Mouse (Mus musculus) layer of hippocampus, adult 2 months (tissue): ENCODE results near the gene Qprt. TPM values are rescaled to one million over a fixed set of nuclear protein-coding genes. Genes with fewer than 3 reads are reported as not detected.

Experiments
- DNase-seq, 2 experiments: peaks; one replicate each; pipeline ENCODE4 v3.0.0; 2022; ENCODE audit warnings: low spot score in 2 of 2
- H3K27ac ChIP-seq: fragments of 200-600 bp; 2 replicates; pipeline ENCODE4 v1.8.1; 2022
- H3K4me3 ChIP-seq: fragments of 200-600 bp; 2 replicates; pipeline ENCODE4 v1.8.1; 2022; ENCODE audit warnings: mild to moderate bottlenecking
- CTCF ChIP-seq: fragments of 200-600 bp; conservative IDR thresholded peaks from 2 replicates; pipeline ENCODE4 v1.8.1; 2022; ENCODE audit warnings: antibody characterized with exemption, mild to moderate bottlenecking, moderate library complexity
- total RNA-seq, 2 experiments: library from RNA; stranded (reverse); gene quantifications; 2 replicates each; pipeline ENCODE4 v1.2.3; 2021

Gene Qprt
- total RNA-seq, 2 experiments from 2014 or later: not detected

- DNase-seq: no peak
- Histone ChIP-seq H3K27ac (no peak overlapping the region), H3K4me3 (no peak overlapping the region)
- no peak for TF ChIP-seq CTCF
Measured at GRCm38 (mm10) chr7:127084794-127085193, 37.2 kb downstream of the Qprt start.

GRCm38 (mm10) chr7:127083689-127084088, 38.3 kb downstream of the Qprt start:
- Histone ChIP-seq H3K4me3 (no peak overlapping the region), H3K27ac (no peak overlapping the region)
- TF ChIP-seq CTCF: no peak
- no peak for DNase-seq

- Histone ChIP-seq H3K4me3 (no peak overlapping the region), H3K27ac (no peak overlapping the region)
- no peak for TF ChIP-seq CTCF
- DNase-seq: no peak
Measured at GRCm38 (mm10) chr7:127082995-127083394, 39.0 kb downstream of the Qprt start.

GRCm38 (mm10) chr7:127082271-127082670, 39.8 kb downstream of the Qprt start:
- DNase-seq: no peak
- Histone ChIP-seq H3K4me3 (no peak overlapping the region), H3K27ac (peak overlapping the region; percentile 18; the same call in 1 of the 2 replicates)
- no peak for TF ChIP-seq CTCF

- H3K4me3 ChIP-seq: no peak overlapping the region
- TF ChIP-seq CTCF: no peak
- no peak overlapping the region for H3K27ac ChIP-seq
- no peak for DNase-seq
Measured at GRCm38 (mm10) chr7:127080045-127080444, 42.0 kb downstream of the Qprt start.

GRCm38 (mm10) chr7:127077692-127078091, 44.3 kb downstream of the Qprt start:
- no peak overlapping the region for H3K4me3 ChIP-seq
- no peak for DNase-seq
- H3K27ac ChIP-seq: no peak overlapping the region
- TF ChIP-seq CTCF: peak; percentile 27

- no peak for TF ChIP-seq CTCF
- Histone ChIP-seq H3K4me3 (no peak overlapping the region), H3K27ac (no peak overlapping the region)
- no peak for DNase-seq
Measured at GRCm38 (mm10) chr7:127076188-127076587, 45.8 kb downstream of the Qprt start.

GRCm38 (mm10) chr7:127073221-127073620, 48.8 kb downstream of the Qprt start:
- no peak overlapping the region for H3K27ac ChIP-seq
- no peak overlapping the region for H3K4me3 ChIP-seq
- no peak for TF ChIP-seq CTCF
- DNase-seq: no peak

GRCm38 (mm10) chr7:127070871-127071413, 51.1 kb downstream of the Qprt start:
- DNase-seq: no peak
- Histone ChIP-seq H3K27ac (no peak overlapping the region), H3K4me3 (no peak overlapping the region)
- no peak for TF ChIP-seq CTCF

GRCm38 (mm10) chr7:127066317-127066716, 55.7 kb downstream of the Qprt start:
- no peak for TF ChIP-seq CTCF
- no peak overlapping the region for H3K4me3 ChIP-seq

GRCm38 (mm10) chr7:127065538-127065937, 56.5 kb downstream of the Qprt start:
- DNase-seq: no peak
- no peak overlapping the region for H3K27ac ChIP-seq
- TF ChIP-seq CTCF: no peak
- H3K4me3 ChIP-seq: no peak overlapping the region

More at GRCm38 (mm10) chr7:127066317-127066716, 55.7 kb downstream of the Qprt start:
- DNase-seq: no peak
- H3K27ac ChIP-seq: no peak overlapping the region

Other genes starting within 250 kb of the Qprt start
- 100 to 1,000 TPM; 154 to 163 TPM for gene Taok2, start 237.5 kb downstream of the Qprt start, total RNA-seq
- 10 to 100 TPM; 21.4 to 23.3 TPM for gene Tmem219, start 199.3 kb downstream of the Qprt start, total RNA-seq
- gene Kctd13, start 193.3 kb downstream of the Qprt start, total RNA-seq: 100 to 1,000 TPM; 164 to 166 TPM
- 10 to 100 TPM; 31.7 to 36.1 TPM for gene Asphd1, start 172.6 kb downstream of the Qprt start, total RNA-seq
- 100 to 1,000 TPM; 439 to 458 TPM for gene Sez6l2, start 171.7 kb downstream of the Qprt start, total RNA-seq
- 100 to 1,000 TPM; 155 to 167 TPM for gene Cdipt, start 146.3 kb downstream of the Qprt start, total RNA-seq
- not detected for gene Cdiptos, start 146.1 kb downstream of the Qprt start, total RNA-seq
- gene Mvp, start 107.6 kb downstream of the Qprt start, total RNA-seq: 10 to 100 TPM in 1 of 2 experiments, 1 to 10 TPM in 1; 8.0 to 10.1 TPM
- gene Pagr1b, start 105.7 kb downstream of the Qprt start, total RNA-seq: under 1 TPM in 1 of 2 experiments, not detected in 1; 0.90 TPM
- gene Pagr1a, start 104.9 kb downstream of the Qprt start, total RNA-seq: 10 to 100 TPM; 17.4 to 43.4 TPM
- gene Gm42742, start 101.1 kb downstream of the Qprt start, total RNA-seq: 10 to 100 TPM; 53.6 to 62.4 TPM
- gene Prrt2, start 101.0 kb downstream of the Qprt start, total RNA-seq: 100 to 1,000 TPM; 243 to 275 TPM
- gene Maz, start 95.2 kb downstream of the Qprt start, total RNA-seq: 100 to 1,000 TPM; 242 to 258 TPM
- 1 to 10 TPM; 4.1 to 9.9 TPM for gene Kif22, start 79.8 kb downstream of the Qprt start, total RNA-seq
- gene Zg16, start 34.9 kb downstream of the Qprt start, total RNA-seq: not detected
- 1 to 10 TPM; 1.0 to 2.0 TPM for gene AI467606, start 30.9 kb downstream of the Qprt start, total RNA-seq
- gene Spn, start 15.6 kb upstream of the Qprt start, total RNA-seq: under 1 TPM; 0.64 to 0.72 TPM
- gene Cd2bp2, start 73.8 kb upstream of the Qprt start, total RNA-seq: 10 to 100 TPM; 88.4 to 97.0 TPM
- gene Tbc1d10b, start 86.2 kb upstream of the Qprt start, total RNA-seq: 100 to 1,000 TPM; 102 to 120 TPM
- gene Mylpf, start 86.7 kb upstream of the Qprt start, total RNA-seq: 1 to 10 TPM; 1.3 to 1.9 TPM
- 10 to 100 TPM; 18.6 to 21.7 TPM for gene Zfp553, start 110.8 kb upstream of the Qprt start, total RNA-seq
- gene Sept1, start 110.9 kb upstream of the Qprt start, total RNA-seq: 1 to 10 TPM; 5.0 to 6.3 TPM
- gene Zfp771, start 122.0 kb upstream of the Qprt start, total RNA-seq: 10 to 100 TPM; 68.3 to 69.2 TPM
- gene Dctpp1, start 138.5 kb upstream of the Qprt start, total RNA-seq: 10 to 100 TPM; 18.3 to 23.8 TPM
- gene Sephs2, start 151.8 kb upstream of the Qprt start, total RNA-seq: 10 to 100 TPM; 40.0 to 46.7 TPM
- gene Itgal, start 174.0 kb upstream of the Qprt start, total RNA-seq: under 1 TPM; 0.20 to 0.36 TPM
- gene Zfp768, start 223.4 kb upstream of the Qprt start, total RNA-seq: 10 to 100 TPM; 11.4 to 11.8 TPM